Mouse (Mus musculus): ENCODE measurements around the gene Syp. TPM values are rescaled to one million over a fixed set of nuclear protein-coding genes. Genes with fewer than 3 reads are reported as not detected.

Gene Syp
- total RNA-seq, 1 experiment from 2014 or later: 34.6 TPM

GRCm38 (mm10) chrX:7662936-7663335 lies 24.7 kb downstream of the Syp start:
- no peak for DNase-seq

- peak; percentile 36 for DNase-seq
Measured at GRCm38 (mm10) chrX:7664791-7665190, 26.5 kb downstream of the Syp start.

- no peak for DNase-seq
Measured at GRCm38 (mm10) chrX:7665739-7666502, 27.6 kb downstream of the Syp start.

- DNase-seq: peak; percentile 77
Measured at GRCm38 (mm10) chrX:7670390-7670881, 32.2 kb downstream of the Syp start.

GRCm38 (mm10) chrX:7670921-7671623 lies 32.8 kb downstream of the Syp start, which contains the start of gene Plp2:
Plp2 (minus strand) TSS chrX:7671390.
- DNase-seq: peak; percentile 69

GRCm38 (mm10) chrX:7672739-7673138 lies 34.5 kb downstream of the Syp start:
- no peak for DNase-seq

- no peak for DNase-seq
Measured at GRCm38 (mm10) chrX:7673578-7674281, 35.5 kb downstream of the Syp start.

- no peak for DNase-seq
Measured at GRCm38 (mm10) chrX:7674284-7675000, 36.2 kb downstream of the Syp start.

GRCm38 (mm10) chrX:7675001-7675380 lies 36.7 kb downstream of the Syp start:
- no peak for DNase-seq

GRCm38 (mm10) chrX:7678986-7679385 lies 40.7 kb downstream of the Syp start:
- no peak for DNase-seq

- peak; percentile 91 for DNase-seq
Measured at GRCm38 (mm10) chrX:7679405-7680056, 41.3 kb downstream of the Syp start.

GRCm38 (mm10) chrX:7680057-7680412 lies 41.8 kb downstream of the Syp start:
- DNase-seq: no peak

GRCm38 (mm10) chrX:7680864-7681263 lies 42.6 kb downstream of the Syp start, which contains the start of gene Magix:
Magix (minus strand) TSS chrX:7681251.
- no peak for DNase-seq

- DNase-seq: no peak
Measured at GRCm38 (mm10) chrX:7688321-7688720, 50.0 kb downstream of the Syp start.

GRCm38 (mm10) chrX:7690486-7690885 lies 52.2 kb downstream of the Syp start:
- DNase-seq: no peak

GRCm38 (mm10) chrX:7692862-7693261 lies 54.6 kb downstream of the Syp start:
- DNase-seq: peak; percentile 9

- DNase-seq: no peak
Measured at GRCm38 (mm10) chrX:7696520-7696919, 58.2 kb downstream of the Syp start.

GRCm38 (mm10) chrX:7696954-7697381 lies 58.7 kb downstream of the Syp start, which contains the start of gene Gpkow:
Gpkow (plus strand) TSS chrX:7697131.
- peak; percentile 66 for DNase-seq
